Mouse (Mus musculus) heart, adult 2 months (tissue): ENCODE data around the gene Tbc1d17.

Source experiments
- CTCF ChIP-seq: fragments of 200-600 bp; IDR thresholded peaks from 2 replicates; pipeline ENCODE4 v1.8.1; 2022; ENCODE audit warnings: antibody characterized with exemption, mild to moderate bottlenecking, moderate library complexity
- POLR2A ChIP-seq: fragments of 200-500 bp; IDR thresholded peaks from 2 replicates; pipeline ENCODE4 v1.6.1; 2011; ENCODE audit warnings: mild to moderate bottlenecking, low read depth, low read length, control low read depth; ENCODE audit not compliant: insufficient read depth

DNA sequence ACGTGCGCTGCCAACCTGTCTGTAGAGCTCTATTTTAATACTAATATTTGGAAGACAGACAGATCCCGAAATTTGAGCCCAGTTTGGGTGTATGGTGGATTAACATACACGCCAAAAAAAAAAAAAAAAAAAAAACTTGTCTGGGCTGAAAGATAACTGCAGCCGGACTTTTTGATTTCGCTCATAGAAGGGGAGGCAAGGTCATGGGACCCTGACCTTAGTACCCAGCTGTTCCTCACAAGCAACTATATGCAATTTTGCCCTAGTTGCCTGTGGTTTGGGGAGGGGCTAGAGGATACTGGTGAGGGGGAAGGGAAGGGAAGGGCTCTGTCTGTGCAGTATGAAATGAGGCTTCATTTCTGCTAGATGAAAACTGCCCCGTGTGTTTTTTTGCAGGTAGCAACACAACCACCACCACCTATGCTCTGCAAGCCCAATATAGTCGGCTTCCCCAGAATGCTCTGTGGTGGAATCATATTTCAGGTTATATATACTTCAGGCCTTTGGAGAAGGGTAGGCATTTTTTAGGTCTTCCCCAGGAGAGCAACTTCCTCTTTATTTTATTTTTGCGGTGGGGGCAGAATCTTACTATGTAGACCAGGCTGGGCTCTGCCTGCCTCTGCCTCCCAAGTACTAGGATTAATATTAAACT is 7.5 kb upstream of the Tbc1d17 start:
- TF ChIP-seq CTCF: no peak
- TF ChIP-seq POLR2A: no peak
